Mouse (Mus musculus): ENCODE results near the gene Kcnc2. TPM values are rescaled to one million over a fixed set of nuclear protein-coding genes. Genes with fewer than 3 reads are reported as not detected.

The Kcnc2 gene
- polyA plus RNA-seq, 1 experiment = 0.48 TPM

DNA sequence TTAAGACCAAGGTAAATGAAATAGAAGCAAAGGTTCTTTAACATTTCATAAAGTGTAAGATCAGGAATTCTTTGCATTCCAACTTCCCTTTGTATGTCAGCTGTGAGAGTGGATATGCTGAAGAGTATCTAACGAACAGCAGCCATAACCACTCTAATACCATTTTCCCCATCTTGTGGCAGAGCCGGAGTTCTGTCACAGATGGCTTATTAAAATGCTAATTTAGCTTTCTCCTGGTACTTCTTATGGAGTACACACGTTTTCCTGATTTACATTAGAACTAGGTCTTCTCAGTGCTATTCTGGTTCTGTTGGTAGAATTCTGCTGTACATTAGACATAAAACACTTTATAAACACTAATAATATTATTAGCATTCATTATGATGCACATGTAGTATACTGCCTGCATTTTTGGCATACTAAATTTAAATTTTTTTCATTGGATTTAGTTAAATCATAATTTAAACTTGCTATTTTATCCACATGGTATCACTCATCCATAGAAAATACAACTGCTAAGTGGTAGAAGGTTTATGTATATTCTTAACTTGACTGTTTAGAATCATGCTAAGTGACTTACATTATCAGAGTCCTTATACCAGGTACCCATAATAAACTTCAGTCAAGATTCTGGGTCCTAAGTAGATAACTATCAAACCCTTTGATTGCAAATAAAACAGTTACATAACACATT lies 86.9 kb downstream of the Kcnc2 start:
- Histone ChIP-seq H3ac (ENCODE audit: control insufficient read depth, insufficient read length) (no peak overlapping the region), H3K36me3 (ENCODE audit: control insufficient read depth, insufficient read depth) (no peaks in the 10 kb centered on the region), H3K79me2 (ENCODE audit: control insufficient read depth, insufficient read depth) (no peaks in the 10 kb centered on the region), H3K4me3 (no peak overlapping the region), H3K4me2 (ENCODE audit: low read depth) (no peak overlapping the region), H3K27me3 (ENCODE audit: control insufficient read depth, insufficient read depth, insufficient read length) (no peaks in the 10 kb centered on the region)
- no peak for TF ChIP-seq MAX (IDR thresholded peaks at IDR 0.05; ENCODE audit: low read depth)

- TF ChIP-seq CEBPB (IDR thresholded peaks at IDR 0.05; ENCODE audit: insufficient read depth, poor library complexity, severe bottlenecking) (no peak), TCF3 (IDR thresholded peaks at IDR 0.05; ENCODE audit: insufficient read length, low read depth) (no peak), SRF (IDR thresholded peaks at IDR 0.05; ENCODE audit: control insufficient read depth, insufficient read length, low read depth) (no peak), POLR2AphosphoS2 (IDR thresholded peaks at IDR 0.05; ENCODE audit: insufficient read length, low read depth) (no peak), REST (IDR thresholded peaks at IDR 0.05; ENCODE audit: insufficient read depth, insufficient read length) (no peak)
- Histone ChIP-seq H3K4me2 (ENCODE audit: low read depth) (no peak overlapping the region), H3ac (ENCODE audit: control insufficient read depth, insufficient read length) (no peak overlapping the region), H3K36me3 (ENCODE audit: control insufficient read depth, insufficient read depth) (no peaks in the 10 kb centered on the region), H3K27me3 (ENCODE audit: control insufficient read depth, insufficient read depth, insufficient read length) (no peaks in the 10 kb centered on the region), H3K4me3 (no peak overlapping the region), H3K79me2 (ENCODE audit: control insufficient read depth, insufficient read depth) (no peaks in the 10 kb centered on the region)
Observed at GRCm38 (mm10) chr10:112358363-112358704, 87.4 kb downstream of the Kcnc2 start.

- Histone ChIP-seq H3ac (ENCODE audit: control insufficient read depth, insufficient read length) (no peak overlapping the region), H3K27me3 (ENCODE audit: control insufficient read depth, insufficient read depth, insufficient read length) (no peaks in the 10 kb centered on the region), H3K36me3 (ENCODE audit: control insufficient read depth, insufficient read depth) (no peaks in the 10 kb centered on the region), H3K4me3 (no peak overlapping the region), H3K4me2 (ENCODE audit: low read depth) (no peak overlapping the region), H3K79me2 (ENCODE audit: control insufficient read depth, insufficient read depth) (no peaks in the 10 kb centered on the region)
- no peak for TF ChIP-seq USF1 (IDR thresholded peaks at IDR 0.05; ENCODE audit: low read depth)
- TF ChIP-seq REST (IDR thresholded peaks at IDR 0.05; ENCODE audit: insufficient read depth, insufficient read length) = no peak
- no peak for TF ChIP-seq E2F4 (IDR thresholded peaks at IDR 0.05; ENCODE audit: insufficient read depth)
- no peak for TF ChIP-seq MYOD1 (IDR thresholded peaks at IDR 0.05; ENCODE audit: control insufficient read depth in 1 of 3, insufficient read length in 2 of 3, low read depth in 2 of 3)
- no peak for TF ChIP-seq MYOG (IDR thresholded peaks at IDR 0.05; ENCODE audit: control insufficient read depth in 1 of 3, insufficient read depth in 1 of 3, insufficient read length in 2 of 3, low read depth in 2 of 3)
- no peak for TF ChIP-seq SRF (IDR thresholded peaks at IDR 0.05; ENCODE audit: control insufficient read depth, insufficient read length, low read depth)
- no peak for TF ChIP-seq TCF3 (IDR thresholded peaks at IDR 0.05; ENCODE audit: insufficient read length, low read depth)
- no peak for TF ChIP-seq POLR2A (IDR thresholded peaks at IDR 0.05; ENCODE audit: insufficient read length, low read depth)
- no peak for TF ChIP-seq MAX (IDR thresholded peaks at IDR 0.05; ENCODE audit: low read depth)
- TF ChIP-seq TCF12 (IDR thresholded peaks at IDR 0.05; ENCODE audit: insufficient read depth, poor library complexity, severe bottlenecking) = no peak
- no peak for TF ChIP-seq CEBPB (IDR thresholded peaks at IDR 0.05; ENCODE audit: insufficient read depth, poor library complexity, severe bottlenecking)
- no peak for TF ChIP-seq POLR2AphosphoS2 (IDR thresholded peaks at IDR 0.05; ENCODE audit: insufficient read length, low read depth)
Observed at GRCm38 (mm10) chr10:112360704-112361103, 89.8 kb downstream of the Kcnc2 start.

DNA sequence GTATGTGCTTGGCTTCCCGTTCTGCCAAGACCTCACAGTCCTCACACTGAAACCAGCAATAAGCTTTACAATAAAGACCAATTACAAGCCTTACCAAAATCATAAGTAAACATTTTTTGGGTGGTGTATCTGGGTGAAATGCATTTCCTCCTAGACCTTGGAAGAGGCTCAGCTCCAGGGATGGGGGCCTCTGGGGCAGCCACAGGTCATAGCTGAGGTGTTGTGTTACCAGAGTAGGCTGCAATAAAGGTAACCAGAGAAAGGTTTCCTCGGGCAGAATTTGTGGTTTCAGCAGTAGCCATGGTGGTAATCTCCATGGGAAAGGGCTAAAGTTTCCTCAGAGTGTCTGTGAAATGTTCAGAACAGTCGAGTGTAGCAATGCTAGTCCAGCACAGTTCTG lies 97.4 kb downstream of the Kcnc2 start:
- Histone ChIP-seq H3K4me3 (no peak overlapping the region), H3K79me2 (ENCODE audit: control insufficient read depth, insufficient read depth) (no peaks in the 10 kb centered on the region), H3K27me3 (ENCODE audit: control insufficient read depth, insufficient read depth, insufficient read length) (no peaks in the 10 kb centered on the region), H3K4me2 (ENCODE audit: low read depth) (no peak overlapping the region), H3ac (ENCODE audit: control insufficient read depth, insufficient read length) (no peak overlapping the region), H3K36me3 (ENCODE audit: control insufficient read depth, insufficient read depth) (no peaks in the 10 kb centered on the region)
- no peak for TF ChIP-seq CEBPB (IDR thresholded peaks at IDR 0.05; ENCODE audit: insufficient read depth, poor library complexity, severe bottlenecking)
- no peak for TF ChIP-seq POLR2AphosphoS2 (IDR thresholded peaks at IDR 0.05; ENCODE audit: insufficient read length, low read depth)
- TF ChIP-seq MYOD1 (IDR thresholded peaks at IDR 0.05; ENCODE audit: control insufficient read depth in 1 of 3, insufficient read length in 2 of 3, low read depth in 2 of 3) = no peak
- TF ChIP-seq TCF3 (IDR thresholded peaks at IDR 0.05; ENCODE audit: insufficient read length, low read depth) = no peak
- TF ChIP-seq MAX (IDR thresholded peaks at IDR 0.05; ENCODE audit: low read depth) = no peak
- no peak for TF ChIP-seq MYOG (IDR thresholded peaks at IDR 0.05; ENCODE audit: control insufficient read depth in 1 of 3, insufficient read depth in 1 of 3, insufficient read length in 2 of 3, low read depth in 2 of 3)
- no peak for TF ChIP-seq SRF (IDR thresholded peaks at IDR 0.05; ENCODE audit: control insufficient read depth, insufficient read length, low read depth)

GRCm38 (mm10) chr10:112377163-112377562 lies 106.2 kb downstream of the Kcnc2 start:
- no peak overlapping the region for H3ac ChIP-seq (ENCODE audit: control insufficient read depth, insufficient read length)
- no peak overlapping the region for H3K4me3 ChIP-seq
- no peak overlapping the region for H3K4me2 ChIP-seq (ENCODE audit: low read depth)
- TF ChIP-seq POLR2A (IDR thresholded peaks at IDR 0.05; ENCODE audit: insufficient read length, low read depth) (no peak), E2F4 (IDR thresholded peaks at IDR 0.05; ENCODE audit: insufficient read depth) (no peak), REST (IDR thresholded peaks at IDR 0.05; ENCODE audit: insufficient read depth, insufficient read length) (no peak), TCF3 (IDR thresholded peaks at IDR 0.05; ENCODE audit: insufficient read length, low read depth) (no peak), USF1 (IDR thresholded peaks at IDR 0.05; ENCODE audit: low read depth) (no peak), MYOG (IDR thresholded peaks at IDR 0.05; ENCODE audit: control insufficient read depth in 1 of 3, insufficient read depth in 1 of 3, insufficient read length in 2 of 3, low read depth in 2 of 3) (no peak), MYOD1 (IDR thresholded peaks at IDR 0.05; ENCODE audit: control insufficient read depth in 1 of 3, insufficient read length in 2 of 3, low read depth in 2 of 3) (no peak), SRF (IDR thresholded peaks at IDR 0.05; ENCODE audit: control insufficient read depth, insufficient read length, low read depth) (no peak), MAX (IDR thresholded peaks at IDR 0.05; ENCODE audit: low read depth) (no peak), TCF12 (IDR thresholded peaks at IDR 0.05; ENCODE audit: insufficient read depth, poor library complexity, severe bottlenecking) (no peak), CEBPB (IDR thresholded peaks at IDR 0.05; ENCODE audit: insufficient read depth, poor library complexity, severe bottlenecking) (no peak), POLR2AphosphoS2 (IDR thresholded peaks at IDR 0.05; ENCODE audit: insufficient read length, low read depth) (no peak)
- H3K36me3 ChIP-seq (ENCODE audit: control insufficient read depth, insufficient read depth) = no peaks in the 10 kb centered on the region
- no peaks in the 10 kb centered on the region for H3K79me2 ChIP-seq (ENCODE audit: control insufficient read depth, insufficient read depth)
- H3K27me3 ChIP-seq (ENCODE audit: control insufficient read depth, insufficient read depth, insufficient read length) = no peaks in the 10 kb centered on the region
